Mouse (Mus musculus) myocyte (in vitro differentiated cells): Measurements from ENCODE around the gene Chst15. TPM values are rescaled to one million over a fixed set of nuclear protein-coding genes. Genes with fewer than 3 reads are reported as not detected.
A peak's percentile ranks its signal among the peaks of the same experiment; 100 is the strongest.

ENCODE experiments used
- H3K27me3 ChIP-seq: one replicate; pipeline ENCODE4 v1.6.1; 2011; ENCODE audit not compliant: control insufficient read depth, insufficient read depth, insufficient read length
- H3K36me3 ChIP-seq: one replicate; pipeline ENCODE4 v1.6.1; 2011; ENCODE audit not compliant: control insufficient read depth, insufficient read depth
- H3K4me2 ChIP-seq: one replicate; pipeline ENCODE4 v1.6.1; 2011; ENCODE audit warnings: low read depth, control low read depth
- H3K4me3 ChIP-seq: one replicate; pipeline ENCODE4 v1.5.1; 2011; ENCODE audit warnings: mild to moderate bottlenecking, control low read depth, moderate library complexity
- H3K79me2 ChIP-seq: one replicate; pipeline ENCODE4 v1.6.1; 2011; ENCODE audit not compliant: control insufficient read depth, insufficient read depth
- H3ac ChIP-seq: one replicate; pipeline ENCODE4 v1.6.1; 2011; ENCODE audit not compliant: control insufficient read depth, insufficient read length
- CEBPB ChIP-seq: IDR thresholded peaks from 2 replicates; pipeline ENCODE4 v1.6.1; 2011; ENCODE audit warnings: mild to moderate bottlenecking, moderate library complexity; ENCODE audit not compliant: poor library complexity, insufficient read depth, severe bottlenecking
- E2F4 ChIP-seq: IDR thresholded peaks from one replicate; pipeline ENCODE4 v1.6.1; 2011; ENCODE audit warnings: mild to moderate bottlenecking, control low read depth, moderate library complexity; ENCODE audit not compliant: insufficient read depth
- MAX ChIP-seq: IDR thresholded peaks from one replicate; pipeline ENCODE4 v1.6.1; 2011; ENCODE audit warnings: low read depth, mild to moderate bottlenecking, control low read depth
- MYOD1 ChIP-seq, 3 experiments: IDR thresholded peaks; one replicate each; pipeline ENCODE4 v1.6.1; 2011; ENCODE audit warnings: control low read depth in 2 of 3, low read depth in 2 of 3, mild to moderate bottlenecking in 2 of 3, moderate library complexity in 1 of 3; ENCODE audit not compliant: insufficient read length in 2 of 3, control insufficient read depth in 1 of 3
- MYOG ChIP-seq, 3 experiments: IDR thresholded peaks; one replicate each; pipeline ENCODE4 v1.6.1; 2011; ENCODE audit warnings: control low read depth in 2 of 3, low read depth in 2 of 3, mild to moderate bottlenecking in 2 of 3; ENCODE audit not compliant: insufficient read length in 2 of 3, control insufficient read depth in 1 of 3, insufficient read depth in 1 of 3
- POLR2A ChIP-seq: IDR thresholded peaks from one replicate; pipeline ENCODE4 v1.6.1; 2011; ENCODE audit warnings: low read depth, mild to moderate bottlenecking, control low read depth, moderate library complexity; ENCODE audit not compliant: insufficient read length
- POLR2AphosphoS2 ChIP-seq: IDR thresholded peaks from one replicate; pipeline ENCODE4 v1.6.1; 2011; ENCODE audit warnings: low read depth, control low read depth; ENCODE audit not compliant: insufficient read length
- REST ChIP-seq: IDR thresholded peaks from one replicate; pipeline ENCODE4 v1.6.1; 2011; ENCODE audit warnings: mild to moderate bottlenecking, control low read depth, moderate library complexity; ENCODE audit not compliant: insufficient read depth, insufficient read length
- SRF ChIP-seq: IDR thresholded peaks from one replicate; pipeline ENCODE4 v1.6.1; 2011; ENCODE audit warnings: low read depth; ENCODE audit not compliant: control insufficient read depth, insufficient read length
- TCF12 ChIP-seq: IDR thresholded peaks from one replicate; pipeline ENCODE4 v1.6.1; 2011; ENCODE audit warnings: mild to moderate bottlenecking, control low read depth; ENCODE audit not compliant: poor library complexity, insufficient read depth, severe bottlenecking
- TCF3 ChIP-seq: IDR thresholded peaks from one replicate; pipeline ENCODE4 v1.6.1; 2011; ENCODE audit warnings: low read depth, control low read depth; ENCODE audit not compliant: insufficient read length
- USF1 ChIP-seq: IDR thresholded peaks from one replicate; pipeline ENCODE4 v1.6.1; 2011; ENCODE audit warnings: low read depth, mild to moderate bottlenecking, control low read depth, moderate library complexity
- polyA plus RNA-seq: library from polyadenylated mRNA; unstranded; fragments of >200 nt; fragmentation: generic; extraction: Trizol; gene quantifications from one replicate; pipeline ENCODE4 v1.2.1, GENCODE M21; 2012; ENCODE audit warnings: missing spikeins

Gene Chst15
- polyA plus RNA-seq, 1 experiment, result 13.4 TPM

- H3K27me3 ChIP-seq, result no peaks in the 10 kb centered on the region
- TF ChIP-seq TCF12, result no peak
- TF ChIP-seq TCF3, result no peak
- TF ChIP-seq MYOG (IDR thresholded peaks at IDR 0.05; ENCODE audit: control insufficient read depth in 1 of 3, insufficient read depth in 1 of 3, insufficient read length in 2 of 3, low read depth in 2 of 3), result no peak
- no peak for TF ChIP-seq POLR2A
- TF ChIP-seq REST, result no peak
- TF ChIP-seq E2F4, result no peak
- TF ChIP-seq MYOD1 (IDR thresholded peaks at IDR 0.05; ENCODE audit: control insufficient read depth in 1 of 3, insufficient read length in 2 of 3, low read depth in 2 of 3), result no peak
- TF ChIP-seq SRF, result no peak
These were observed 11.6 kb upstream of the Chst15 start for GRCm38 (mm10) chr7:132328648-132329047.

GRCm38 (mm10) chr7:132325549-132326331 is 8.7 kb upstream of the Chst15 start:
- Histone ChIP-seq H3K4me2 (peak overlapping the region; percentile 18), H3K4me3 (no peak overlapping the region), H3K79me2 (no peaks in the 10 kb centered on the region), H3ac (no peak overlapping the region), H3K27me3 (no peaks in the 10 kb centered on the region), H3K36me3 (no peaks in the 10 kb centered on the region)
- peak in 1 of 3 experiments; percentile 12 for TF ChIP-seq MYOG (IDR thresholded peaks at IDR 0.05; ENCODE audit: control insufficient read depth in 1 of 3, insufficient read depth in 1 of 3, insufficient read length in 2 of 3, low read depth in 2 of 3)
- no peak for TF ChIP-seq MAX
- no peak for TF ChIP-seq REST
- TF ChIP-seq TCF3, result no peak
- TF ChIP-seq E2F4, result no peak

More at GRCm38 (mm10) chr7:132328648-132329047, 11.6 kb upstream of the Chst15 start:
- Histone ChIP-seq H3ac (no peak overlapping the region), H3K4me3 (no peak overlapping the region), H3K79me2 (no peaks in the 10 kb centered on the region), H3K36me3 (no peaks in the 10 kb centered on the region), H3K4me2 (no peak overlapping the region)

GRCm38 (mm10) chr7:132323430-132323829 is 6.4 kb upstream of the Chst15 start:
- no peaks in the 10 kb centered on the region for H3K79me2 ChIP-seq
- H3K27me3 ChIP-seq, result no peaks in the 10 kb centered on the region
- TF ChIP-seq USF1 (no peak), SRF (no peak), E2F4 (no peak), MYOD1 (IDR thresholded peaks at IDR 0.05; ENCODE audit: control insufficient read depth in 1 of 3, insufficient read length in 2 of 3, low read depth in 2 of 3) (no peak), TCF3 (no peak), MYOG (IDR thresholded peaks at IDR 0.05; ENCODE audit: control insufficient read depth in 1 of 3, insufficient read depth in 1 of 3, insufficient read length in 2 of 3, low read depth in 2 of 3) (no peak), MAX (no peak), POLR2AphosphoS2 (no peak), POLR2A (no peak), TCF12 (no peak), REST (no peak), CEBPB (no peak)

GRCm38 (mm10) chr7:132321392-132321958 is 4.4 kb upstream of the Chst15 start:
- TF ChIP-seq TCF12, result no peak
- no peak for TF ChIP-seq CEBPB
- no peak for TF ChIP-seq E2F4
- TF ChIP-seq POLR2AphosphoS2, result no peak
- no peak for TF ChIP-seq USF1
- TF ChIP-seq SRF, result no peak
- TF ChIP-seq REST, result no peak
- no peak for TF ChIP-seq MAX
- TF ChIP-seq TCF3, result no peak
- no peak for TF ChIP-seq MYOD1 (IDR thresholded peaks at IDR 0.05; ENCODE audit: control insufficient read depth in 1 of 3, insufficient read length in 2 of 3, low read depth in 2 of 3)
- no peak for TF ChIP-seq POLR2A
- H3K4me3 ChIP-seq, result no peak overlapping the region
- no peaks in the 10 kb centered on the region for H3K27me3 ChIP-seq
- H3K4me2 ChIP-seq, result no peak overlapping the region
- no peaks in the 10 kb centered on the region for H3K79me2 ChIP-seq
- no peaks in the 10 kb centered on the region for H3K36me3 ChIP-seq
- no peak overlapping the region for H3ac ChIP-seq

More at GRCm38 (mm10) chr7:132323430-132323829, 6.4 kb upstream of the Chst15 start:
- H3K36me3 ChIP-seq, result no peaks in the 10 kb centered on the region
- H3K4me3 ChIP-seq, result no peak overlapping the region
- H3K4me2 ChIP-seq, result no peak overlapping the region
- no peak overlapping the region for H3ac ChIP-seq
